In the genomic region with DNA sequence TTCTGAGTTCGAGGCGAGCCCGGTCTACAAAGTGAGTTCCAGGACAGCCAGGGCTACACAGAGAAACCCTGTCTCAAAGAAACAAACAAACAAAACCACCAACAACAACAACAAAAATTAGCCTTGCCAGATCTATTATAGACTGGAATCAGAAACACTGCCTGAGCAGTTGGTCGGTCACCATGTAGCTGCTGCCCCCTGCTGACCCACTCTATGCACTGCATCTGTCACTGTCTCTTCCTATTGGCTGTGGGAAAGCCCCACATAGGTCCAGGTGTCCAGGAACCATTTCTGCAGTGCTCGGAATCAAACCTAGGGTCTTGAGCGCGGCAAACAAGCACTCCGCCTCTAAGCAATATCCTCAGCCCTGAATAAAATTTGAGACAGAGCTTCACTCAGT, we compare ENCODE assay signal across 9 mouse cellular contexts. TPM values are rescaled to one million over a fixed set of nuclear protein-coding genes. Genes with fewer than 3 reads are reported as not detected.
A peak's percentile ranks its signal among the peaks of the same experiment; 100 is the strongest.
DNase-seq lines count a peak whose midpoint lies in the region; ATAC-seq and TF ChIP-seq lines count a peak whose summit lies in the region.
"Had no signal": no experiment of that assay in that cellular context is flagged by ENCODE, and none has a peak within 500 bp of the region (broad histone marks: within the 10 kb centered on the region; RNA-seq: fewer than 3 reads in every experiment).

No protein-coding gene starts in this region.

- 79% methylated on average over 8 of the region's 8 CpGs for WGBS in kidney, embryonic 16.5 days
- WGBS in stomach, postnatal 0 days = 74% methylated on average over 8 of the region's 8 CpGs

- peak; percentile 41 for DNase-seq in kidney, adult 11 months
- DNase-seq in WW6 (ENCODE audit: low read depth, low spot score) = peak; percentile 34
- peak; percentile 79 to 83 for DNase-seq in cerebellum, postnatal 10 days
- peak; percentile 40 to 71 for DNase-seq in layer of hippocampus, postnatal 25 days (ENCODE audit: extremely low spot score in 1 of 2, low spot score in 1 of 2)
- peak; percentile 51 for DNase-seq in mesoderm, embryonic 11.5 days (ENCODE audit: low read depth, low spot score)
- DNase-seq in stomach, postnatal 0 days (ENCODE audit: low spot score) = peak; percentile 65

- H3K4me2 ChIP-seq in kidney, embryonic 16.5 days (replicated peaks; ENCODE audit: low read depth, low read length) = no peak overlapping the region
- H3K4me2 ChIP-seq in stomach, postnatal 0 days (replicated peaks; ENCODE audit: low read depth) = no peak overlapping the region
- H3K4me2 ChIP-seq: embryonic facial prominence, embryonic 13.5 days had no signal

- TF ChIP-seq EP300 in stomach, postnatal 0 days (optimal IDR thresholded peaks at IDR 0.05) = no peak

- no peaks in the 10 kb centered on the region for H3K4me1 ChIP-seq in kidney, embryonic 16.5 days (ENCODE audit: insufficient read depth, low read length)
- no peaks in the 10 kb centered on the region for H3K4me1 ChIP-seq in stomach, postnatal 0 days (replicated peaks; ENCODE audit: control insufficient read depth, insufficient read depth)

- H3K4me3 ChIP-seq in kidney, embryonic 16.5 days (ENCODE audit: low read length) = no peak overlapping the region
- no peak overlapping the region for H3K4me3 ChIP-seq in stomach, postnatal 0 days (ENCODE audit: low read depth, low read length)
- H3K4me3 ChIP-seq: embryonic facial prominence, embryonic 13.5 days had no signal

- no peaks in the 10 kb centered on the region for H3K9me3 ChIP-seq in kidney, embryonic 16.5 days (ENCODE audit: low read length)
- H3K9me3 ChIP-seq in stomach, postnatal 0 days (ENCODE audit: control insufficient read depth, low read length) = no peaks in the 10 kb centered on the region
- H3K9me3 ChIP-seq: embryonic facial prominence, embryonic 13.5 days had no signal

- H3K36me3 ChIP-seq in kidney, embryonic 16.5 days (ENCODE audit: insufficient read depth, low read length) = no peaks in the 10 kb centered on the region
- H3K36me3 ChIP-seq in stomach, postnatal 0 days (ENCODE audit: control insufficient read depth, insufficient read depth, low read length) = no peaks in the 10 kb centered on the region

- no peak overlapping the region for H3K27ac ChIP-seq in kidney, embryonic 16.5 days (ENCODE audit: low read length)
- no peak overlapping the region for H3K27ac ChIP-seq in stomach, postnatal 0 days (replicated peaks)
- H3K27ac ChIP-seq: embryonic facial prominence, embryonic 13.5 days had no signal

- no peak for ATAC-seq in kidney, embryonic 16.5 days (ENCODE audit: low FRiP score, low TSS enrichment)
- ATAC-seq in granulocyte monocyte progenitor cell, adult 5-6 weeks (replicated peaks; ENCODE audit: poor library complexity, severe bottlenecking) = peak; percentile 90
- no peak for ATAC-seq in stomach, postnatal 0 days (ENCODE audit: low FRiP score, low TSS enrichment)

- peak; percentile 85 for TF ChIP-seq CTCF in stomach, postnatal 0 days (IDR thresholded peaks at IDR 0.05; ENCODE audit: low read depth)

- H3K9ac ChIP-seq in kidney, embryonic 16.5 days (replicated peaks; ENCODE audit: low read length) = no peak overlapping the region
- no peak overlapping the region for H3K9ac ChIP-seq in stomach, postnatal 0 days (ENCODE audit: low read length)
- H3K9ac ChIP-seq: embryonic facial prominence, embryonic 13.5 days had no signal

- H3K27me3 ChIP-seq in kidney, embryonic 16.5 days (ENCODE audit: insufficient read depth, low read length) = no peaks in the 10 kb centered on the region
- H3K27me3 ChIP-seq in stomach, postnatal 0 days (ENCODE audit: control insufficient read depth, insufficient read depth, low read length) = no peaks in the 10 kb centered on the region
- H3K27me3 ChIP-seq: embryonic facial prominence, embryonic 13.5 days had no signal

RNA-seq across cellular contexts. Expression of a gene that starts 29.6 kb away (rescaled TPM):
- polyA plus RNA-seq in kidney, embryonic 16.5 days (2015; fragmentation: Nextera tagmentation; extraction: Ambion mirVana) = 21.0 and 22.1 TPM in 2 replicates
- total RNA-seq in granulocyte monocyte progenitor cell, adult 5-6 weeks (2014; fragmentation: Nextera tagmentation) = 27.2 and 27.5 TPM in 2 replicates
- total RNA-seq in granulocyte monocyte progenitor cell, adult 5-6 weeks (2017) = 16.4 and 27.1 TPM in 2 replicates
- 10 to 100 TPM in 1 of 2 experiments, 1 to 10 TPM in 1; 9.8 to 10.9 TPM for total RNA-seq in layer of hippocampus, postnatal 25 days (2021)
- polyA plus RNA-seq in stomach, postnatal 0 days (2015; fragmentation: Nextera tagmentation; extraction: Ambion mirVana) = 4.3 and 4.8 TPM in 2 replicates
